Mouse (Mus musculus): ENCODE measurements around the gene Psmg4. TPM values are rescaled to one million over a fixed set of nuclear protein-coding genes. Genes with fewer than 3 reads are reported as not detected.

Gene Psmg4
- polyA plus RNA-seq, 1 experiment: 176 TPM

DNA sequence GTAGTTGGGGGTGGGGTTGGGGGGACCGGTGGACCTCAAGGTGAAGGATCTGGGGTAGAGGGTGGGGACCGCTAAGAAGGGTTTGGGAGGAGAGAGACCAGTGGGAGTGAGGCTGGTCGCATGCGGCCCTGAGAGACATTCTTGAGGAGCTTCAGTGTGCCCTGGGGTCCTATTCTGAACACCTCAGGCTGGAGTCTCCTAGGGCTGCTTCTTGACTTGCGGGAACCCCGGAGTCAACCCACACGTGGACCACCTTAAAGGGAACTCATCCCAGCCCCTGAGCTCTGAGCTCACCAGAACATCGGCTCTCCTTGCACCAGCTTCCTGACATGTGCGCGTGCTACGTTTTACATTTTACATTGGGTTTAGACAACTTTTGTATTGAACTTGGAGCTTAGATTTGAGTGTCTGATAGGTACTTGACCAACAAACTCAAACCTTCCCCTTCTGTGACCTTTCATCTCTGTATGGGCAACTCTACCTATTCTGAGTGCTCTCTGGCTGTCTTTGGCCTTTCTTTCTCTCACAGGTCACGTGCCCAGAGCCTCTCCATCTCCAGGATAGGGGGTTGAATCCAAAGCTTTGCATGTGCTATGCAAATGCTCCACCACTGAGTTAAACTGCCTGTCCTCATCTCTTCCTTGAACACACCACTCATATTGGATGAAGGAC, 676 bp downstream of the Psmg4 start:
- Histone ChIP-seq H3K36me3 (ENCODE audit: control insufficient read depth, insufficient read depth) (no peaks in the 10 kb centered on the region), H3ac (ENCODE audit: control insufficient read depth, insufficient read length) (peak overlapping the region; percentile 92), H3K4me3 (peak overlapping the region; percentile 83), H3K4me2 (ENCODE audit: low read depth) (peak overlapping the region; percentile 78), H3K79me2 (ENCODE audit: control insufficient read depth, insufficient read depth) (peaks cover 8% of the 10 kb centered on the region), H3K27me3 (ENCODE audit: control insufficient read depth, insufficient read depth, insufficient read length) (no peaks in the 10 kb centered on the region)
- TF ChIP-seq USF1 (IDR thresholded peaks at IDR 0.05; ENCODE audit: low read depth): peak; percentile 92
- TF ChIP-seq TCF3 (IDR thresholded peaks at IDR 0.05; ENCODE audit: insufficient read length, low read depth): no peak

GRCm38 (mm10) chr13:34174025-34174424, 11.3 kb downstream of the Psmg4 start:
- no peaks in the 10 kb centered on the region for H3K27me3 ChIP-seq (ENCODE audit: control insufficient read depth, insufficient read depth, insufficient read length)
- H3ac ChIP-seq (ENCODE audit: control insufficient read depth, insufficient read length): no peak overlapping the region
- H3K4me2 ChIP-seq (ENCODE audit: low read depth): no peak overlapping the region
- TF ChIP-seq POLR2AphosphoS2 (IDR thresholded peaks at IDR 0.05; ENCODE audit: insufficient read length, low read depth): no peak
- TF ChIP-seq MAX (IDR thresholded peaks at IDR 0.05; ENCODE audit: low read depth): no peak
- TF ChIP-seq MYOD1 (IDR thresholded peaks at IDR 0.05; ENCODE audit: control insufficient read depth in 1 of 3, insufficient read length in 2 of 3, low read depth in 2 of 3): no peak
- TF ChIP-seq TCF12 (IDR thresholded peaks at IDR 0.05; ENCODE audit: insufficient read depth, poor library complexity, severe bottlenecking): no peak
- no peak for TF ChIP-seq USF1 (IDR thresholded peaks at IDR 0.05; ENCODE audit: low read depth)
- TF ChIP-seq TCF3 (IDR thresholded peaks at IDR 0.05; ENCODE audit: insufficient read length, low read depth): no peak
- no peak for TF ChIP-seq E2F4 (IDR thresholded peaks at IDR 0.05; ENCODE audit: insufficient read depth)
- TF ChIP-seq MYOG (IDR thresholded peaks at IDR 0.05; ENCODE audit: control insufficient read depth in 1 of 3, insufficient read depth in 1 of 3, insufficient read length in 2 of 3, low read depth in 2 of 3): no peak
- TF ChIP-seq POLR2A (IDR thresholded peaks at IDR 0.05; ENCODE audit: insufficient read length, low read depth): no peak
- no peak for TF ChIP-seq CEBPB (IDR thresholded peaks at IDR 0.05; ENCODE audit: insufficient read depth, poor library complexity, severe bottlenecking)
- no peak for TF ChIP-seq SRF (IDR thresholded peaks at IDR 0.05; ENCODE audit: control insufficient read depth, insufficient read length, low read depth)
- TF ChIP-seq REST (IDR thresholded peaks at IDR 0.05; ENCODE audit: insufficient read depth, insufficient read length): no peak
- H3K79me2 ChIP-seq (ENCODE audit: control insufficient read depth, insufficient read depth): no peaks in the 10 kb centered on the region
- no peaks in the 10 kb centered on the region for H3K36me3 ChIP-seq (ENCODE audit: control insufficient read depth, insufficient read depth)
- H3K4me3 ChIP-seq: no peak overlapping the region

DNA sequence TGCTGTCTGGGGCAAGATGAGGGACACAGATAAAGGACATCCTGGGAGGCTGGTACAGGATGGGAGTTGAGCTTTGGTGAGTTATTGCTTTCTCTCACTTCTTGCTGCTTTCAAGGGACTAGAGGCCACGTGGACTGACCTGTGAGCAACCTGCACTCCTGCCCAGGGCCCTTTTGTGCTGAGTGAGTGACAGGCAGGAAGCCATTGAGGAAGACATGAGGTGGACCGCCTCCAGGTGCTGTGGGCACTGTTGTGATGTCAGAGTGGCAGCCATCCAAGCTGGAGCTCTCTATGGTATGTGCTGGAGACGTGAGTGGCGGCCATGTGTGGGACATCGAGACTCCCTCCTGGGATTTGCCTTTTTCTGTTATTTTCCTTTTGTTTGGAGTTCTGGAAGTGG, 18.9 kb downstream of the Psmg4 start:
- H3K36me3 ChIP-seq (ENCODE audit: control insufficient read depth, insufficient read depth): peaks cover 18% of the 10 kb centered on the region
- no peaks in the 10 kb centered on the region for H3K79me2 ChIP-seq (ENCODE audit: control insufficient read depth, insufficient read depth)
- H3K4me2 ChIP-seq (ENCODE audit: low read depth): no peak overlapping the region
- TF ChIP-seq SRF (IDR thresholded peaks at IDR 0.05; ENCODE audit: control insufficient read depth, insufficient read length, low read depth) (no peak), TCF12 (IDR thresholded peaks at IDR 0.05; ENCODE audit: insufficient read depth, poor library complexity, severe bottlenecking) (no peak), E2F4 (IDR thresholded peaks at IDR 0.05; ENCODE audit: insufficient read depth) (no peak), POLR2A (IDR thresholded peaks at IDR 0.05; ENCODE audit: insufficient read length, low read depth) (no peak), MYOD1 (IDR thresholded peaks at IDR 0.05; ENCODE audit: control insufficient read depth in 1 of 3, insufficient read length in 2 of 3, low read depth in 2 of 3) (no peak), POLR2AphosphoS2 (IDR thresholded peaks at IDR 0.05; ENCODE audit: insufficient read length, low read depth) (no peak), TCF3 (IDR thresholded peaks at IDR 0.05; ENCODE audit: insufficient read length, low read depth) (no peak), CEBPB (IDR thresholded peaks at IDR 0.05; ENCODE audit: insufficient read depth, poor library complexity, severe bottlenecking) (no peak), REST (IDR thresholded peaks at IDR 0.05; ENCODE audit: insufficient read depth, insufficient read length) (no peak), USF1 (IDR thresholded peaks at IDR 0.05; ENCODE audit: low read depth) (no peak), MAX (IDR thresholded peaks at IDR 0.05; ENCODE audit: low read depth) (no peak), MYOG (IDR thresholded peaks at IDR 0.05; ENCODE audit: control insufficient read depth in 1 of 3, insufficient read depth in 1 of 3, insufficient read length in 2 of 3, low read depth in 2 of 3) (no peak)
- H3K4me3 ChIP-seq: no peak overlapping the region
- no peaks in the 10 kb centered on the region for H3K27me3 ChIP-seq (ENCODE audit: control insufficient read depth, insufficient read depth, insufficient read length)
- H3ac ChIP-seq (ENCODE audit: control insufficient read depth, insufficient read length): no peak overlapping the region

GRCm38 (mm10) chr13:34185371-34185770, 22.6 kb downstream of the Psmg4 start:
- TF ChIP-seq MAX (IDR thresholded peaks at IDR 0.05; ENCODE audit: low read depth) (no peak), E2F4 (IDR thresholded peaks at IDR 0.05; ENCODE audit: insufficient read depth) (no peak), TCF3 (IDR thresholded peaks at IDR 0.05; ENCODE audit: insufficient read length, low read depth) (no peak), USF1 (IDR thresholded peaks at IDR 0.05; ENCODE audit: low read depth) (no peak), POLR2AphosphoS2 (IDR thresholded peaks at IDR 0.05; ENCODE audit: insufficient read length, low read depth) (no peak), CEBPB (IDR thresholded peaks at IDR 0.05; ENCODE audit: insufficient read depth, poor library complexity, severe bottlenecking) (no peak), TCF12 (IDR thresholded peaks at IDR 0.05; ENCODE audit: insufficient read depth, poor library complexity, severe bottlenecking) (no peak), MYOD1 (IDR thresholded peaks at IDR 0.05; ENCODE audit: control insufficient read depth in 1 of 3, insufficient read length in 2 of 3, low read depth in 2 of 3) (no peak), MYOG (IDR thresholded peaks at IDR 0.05; ENCODE audit: control insufficient read depth in 1 of 3, insufficient read depth in 1 of 3, insufficient read length in 2 of 3, low read depth in 2 of 3) (no peak), POLR2A (IDR thresholded peaks at IDR 0.05; ENCODE audit: insufficient read length, low read depth) (no peak), SRF (IDR thresholded peaks at IDR 0.05; ENCODE audit: control insufficient read depth, insufficient read length, low read depth) (no peak), REST (IDR thresholded peaks at IDR 0.05; ENCODE audit: insufficient read depth, insufficient read length) (no peak)
- Histone ChIP-seq H3ac (ENCODE audit: control insufficient read depth, insufficient read length) (no peak overlapping the region), H3K4me2 (ENCODE audit: low read depth) (no peak overlapping the region), H3K27me3 (ENCODE audit: control insufficient read depth, insufficient read depth, insufficient read length) (no peaks in the 10 kb centered on the region), H3K79me2 (ENCODE audit: control insufficient read depth, insufficient read depth) (no peaks in the 10 kb centered on the region), H3K4me3 (no peak overlapping the region), H3K36me3 (ENCODE audit: control insufficient read depth, insufficient read depth) (peaks cover 11% of the 10 kb centered on the region)

DNA sequence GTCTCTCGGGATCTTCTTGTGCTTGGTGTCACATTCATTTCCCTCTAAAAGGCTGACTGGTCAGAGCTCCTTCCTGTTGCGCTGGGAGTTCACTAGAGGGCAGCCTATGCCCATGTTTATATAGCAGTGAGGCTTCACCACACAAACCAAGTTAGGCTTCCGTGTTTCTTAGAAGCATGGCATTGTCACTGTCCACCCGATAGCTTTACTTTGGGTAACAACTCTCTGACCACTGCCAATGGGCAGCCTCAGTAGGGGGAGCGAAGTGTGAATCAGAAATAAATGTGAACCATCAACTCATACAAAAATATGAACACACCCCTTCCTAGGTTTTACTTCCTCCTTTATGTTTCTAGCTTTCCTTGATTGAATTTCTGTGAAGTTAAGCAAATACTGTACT, 24.8 kb downstream of the Psmg4 start:
- no peak overlapping the region for H3K4me3 ChIP-seq
- TF ChIP-seq SRF (IDR thresholded peaks at IDR 0.05; ENCODE audit: control insufficient read depth, insufficient read length, low read depth) (no peak), POLR2AphosphoS2 (IDR thresholded peaks at IDR 0.05; ENCODE audit: insufficient read length, low read depth) (no peak), MYOD1 (IDR thresholded peaks at IDR 0.05; ENCODE audit: control insufficient read depth in 1 of 3, insufficient read length in 2 of 3, low read depth in 2 of 3) (no peak), MAX (IDR thresholded peaks at IDR 0.05; ENCODE audit: low read depth) (no peak), CEBPB (IDR thresholded peaks at IDR 0.05; ENCODE audit: insufficient read depth, poor library complexity, severe bottlenecking) (no peak), USF1 (IDR thresholded peaks at IDR 0.05; ENCODE audit: low read depth) (no peak), E2F4 (IDR thresholded peaks at IDR 0.05; ENCODE audit: insufficient read depth) (no peak)
- H3ac ChIP-seq (ENCODE audit: control insufficient read depth, insufficient read length): no peak overlapping the region
- H3K36me3 ChIP-seq (ENCODE audit: control insufficient read depth, insufficient read depth): peaks cover 7% of the 10 kb centered on the region
- H3K79me2 ChIP-seq (ENCODE audit: control insufficient read depth, insufficient read depth): no peaks in the 10 kb centered on the region
- H3K4me2 ChIP-seq (ENCODE audit: low read depth): peak overlapping the region; percentile 43
- no peaks in the 10 kb centered on the region for H3K27me3 ChIP-seq (ENCODE audit: control insufficient read depth, insufficient read depth, insufficient read length)

All from myocyte (in vitro differentiated cells).